Mouse (Mus musculus) ovary, postnatal 14 days (tissue): ENCODE results near the gene Metap2.
A peak's percentile ranks its signal among the peaks of the same experiment; 100 is the strongest.
"Not testable (repeated sequence)": the region's sequence is repeated elsewhere in the genome, so short reads cannot be mapped to it uniquely, and the experiment has no call there.

Experiments
- DNase-seq: peaks from one replicate; pipeline ENCODE4 v3.0.0; 2022; ENCODE audit warnings: low spot score

Gene Metap2

DNA sequence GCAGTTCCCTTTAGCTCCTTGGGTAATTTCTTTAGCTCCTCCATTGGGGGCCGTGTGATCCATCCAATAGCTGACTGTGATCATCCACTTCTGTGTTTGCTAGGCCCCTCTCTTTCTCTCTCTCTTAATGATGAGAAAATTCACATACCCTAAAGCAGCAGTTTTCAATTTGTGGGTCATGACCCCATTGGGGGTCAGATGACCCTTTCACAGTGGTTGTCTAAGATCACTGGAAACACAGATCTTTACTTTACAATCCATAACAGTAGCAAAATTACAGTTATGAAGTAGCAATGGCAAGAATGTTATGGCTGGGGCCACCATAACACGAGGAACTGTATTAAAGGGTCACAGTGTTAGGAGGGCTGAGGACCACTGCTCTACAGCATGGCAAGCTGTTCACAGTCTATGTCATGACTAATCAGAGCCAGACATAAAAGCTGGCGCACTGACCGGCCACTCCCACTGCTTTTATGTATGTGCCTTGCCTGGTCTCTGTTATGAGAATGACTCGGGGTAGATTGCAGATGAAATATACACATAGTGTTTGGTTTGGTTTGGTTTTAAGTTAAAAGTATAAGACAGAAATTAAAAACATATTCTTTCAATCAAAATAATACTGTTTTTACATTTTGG lies 13.0 kb upstream of the Metap2 start:
- DNase-seq, result no peak

DNA sequence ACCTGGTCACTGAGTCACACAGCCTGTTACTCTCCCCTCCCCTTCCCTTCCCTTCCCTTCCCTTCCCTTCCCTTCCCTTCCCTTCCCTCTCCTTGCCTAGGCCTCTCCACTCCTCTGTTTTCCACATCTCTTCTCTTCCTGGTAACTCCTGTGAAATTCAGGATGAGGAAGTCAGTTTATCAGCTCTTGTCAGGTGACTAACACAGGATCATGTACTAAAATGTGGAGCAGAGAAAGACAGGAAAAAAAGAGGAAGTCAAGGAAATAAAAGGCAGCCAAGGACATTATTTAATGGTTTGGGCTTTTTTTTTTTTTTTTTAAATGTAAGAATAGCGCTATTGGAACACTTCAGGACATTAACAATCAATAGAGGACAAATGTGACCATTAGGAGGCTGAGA lies 12.1 kb upstream of the Metap2 start:
- DNase-seq, result no peak

DNA sequence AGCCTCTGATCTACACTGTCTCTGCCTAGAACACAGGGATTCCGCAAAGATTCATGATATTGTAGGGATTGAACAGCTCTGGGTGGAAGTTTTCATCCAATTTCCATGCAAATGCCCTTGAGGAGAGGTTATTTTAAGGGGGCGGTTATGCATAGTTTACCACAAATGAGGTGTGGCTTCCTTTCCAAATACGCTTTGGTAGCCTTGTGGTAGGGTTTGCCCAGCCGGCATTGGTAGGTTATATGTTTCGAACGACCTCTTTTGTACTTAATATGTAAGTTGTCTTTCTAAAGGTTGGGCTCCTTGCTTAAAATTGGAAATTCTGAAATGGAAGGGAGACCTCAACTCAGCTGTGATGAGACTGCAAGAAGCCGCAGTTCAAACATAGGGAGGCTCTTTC lies 11.6 kb upstream of the Metap2 start:
- no peak for DNase-seq

DNA sequence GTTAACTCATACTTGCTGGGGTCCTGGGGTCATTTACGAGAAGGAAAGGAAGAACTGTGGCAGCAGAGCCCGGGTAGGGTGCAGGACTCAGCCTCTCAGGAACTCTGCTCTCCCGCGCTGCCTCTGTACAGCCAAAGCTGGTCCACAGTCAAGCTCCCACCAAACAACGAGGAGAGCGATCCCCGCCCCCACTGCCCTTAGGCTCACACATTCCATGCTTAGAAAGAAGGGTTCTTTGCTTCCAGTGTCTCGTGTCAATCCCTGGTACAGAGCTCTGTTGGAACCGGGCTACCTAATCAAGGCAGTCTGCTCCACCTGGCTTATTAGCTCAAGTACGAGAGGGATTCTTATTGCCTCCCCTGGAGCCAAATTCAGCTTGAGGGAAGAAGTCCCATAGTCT lies 10.5 kb upstream of the Metap2 start:
- no peak for DNase-seq

DNA sequence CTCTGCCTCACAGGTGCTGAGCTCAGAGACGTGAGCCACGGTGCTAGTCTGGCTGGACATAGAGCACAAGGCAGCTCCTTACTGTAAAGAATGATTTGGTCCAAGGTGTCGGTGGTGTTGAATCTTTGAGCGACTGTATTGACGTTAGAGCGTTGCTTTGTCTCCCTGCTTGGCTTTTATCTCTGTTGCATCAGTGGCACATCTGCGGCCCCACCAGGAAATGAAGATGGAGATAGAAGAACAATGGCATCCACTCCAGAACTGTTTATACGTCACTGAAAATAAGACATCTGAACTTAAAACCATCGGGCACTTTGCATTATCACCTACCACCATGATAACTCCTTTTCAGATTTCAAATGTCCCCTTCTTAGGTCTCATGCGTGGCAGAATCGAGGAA lies 3.0 kb upstream of the Metap2 start:
- no peak for DNase-seq

DNA sequence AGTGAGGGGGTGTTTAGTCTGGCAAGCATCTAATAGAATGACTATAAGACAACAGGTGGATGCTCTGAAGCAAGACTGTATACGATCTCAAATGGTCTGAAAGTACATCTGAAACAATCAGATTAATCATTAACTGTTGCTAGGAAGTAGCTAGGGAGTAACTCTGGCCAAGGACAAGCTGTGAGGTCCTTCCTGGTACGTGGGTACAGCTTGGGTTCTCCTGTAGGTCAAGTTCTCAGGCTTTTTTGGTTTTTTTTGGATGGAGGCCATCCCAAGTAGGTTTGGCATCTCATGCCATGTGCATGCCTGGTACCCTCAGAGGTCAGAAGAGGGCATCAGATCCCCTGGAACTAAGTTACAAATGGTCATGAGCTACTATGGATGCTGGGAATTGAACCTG lies 2.4 kb upstream of the Metap2 start:
- DNase-seq, result no peak

DNA sequence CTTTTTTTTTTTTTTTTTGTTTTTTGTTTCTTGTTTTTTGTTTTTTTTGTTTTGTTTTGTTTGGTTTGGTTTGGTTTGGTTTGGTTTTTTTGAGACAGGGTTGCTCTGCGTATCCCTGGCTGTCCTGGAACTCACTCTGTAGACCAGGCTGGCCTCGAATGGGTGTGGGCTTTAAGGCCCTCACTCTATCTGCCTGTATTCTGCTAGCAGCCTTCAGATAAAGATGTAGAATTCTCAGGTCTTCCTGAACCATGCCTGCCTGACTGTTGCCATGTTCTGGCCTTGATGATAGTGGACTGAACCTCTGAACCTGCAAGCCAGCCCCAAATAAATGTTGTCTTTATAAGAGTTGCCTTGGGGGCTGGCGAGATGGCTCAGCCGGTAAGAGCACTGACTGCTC lies 4.3 kb downstream of the Metap2 start:
- DNase-seq, result no peak

DNA sequence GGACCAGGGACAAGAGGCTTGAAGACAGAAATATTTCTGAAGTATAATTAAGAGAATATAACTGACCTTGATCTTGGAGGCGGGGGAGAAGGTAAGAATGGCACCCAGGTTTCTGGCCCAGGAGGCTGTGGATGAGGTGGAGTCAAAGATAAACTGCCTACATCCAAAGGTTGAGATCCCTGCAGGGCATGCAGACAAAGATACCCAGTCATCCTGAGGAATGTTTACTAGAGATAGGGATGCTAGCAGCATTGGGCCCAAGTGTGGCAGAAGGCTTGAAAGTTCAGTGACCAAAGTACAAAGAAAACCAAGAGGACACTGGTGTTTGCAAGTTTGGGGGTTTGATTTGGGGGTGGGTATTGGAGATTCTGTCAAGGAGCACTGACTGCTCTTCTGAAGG lies 5.9 kb downstream of the Metap2 start:
- DNase-seq, result no peak

DNA sequence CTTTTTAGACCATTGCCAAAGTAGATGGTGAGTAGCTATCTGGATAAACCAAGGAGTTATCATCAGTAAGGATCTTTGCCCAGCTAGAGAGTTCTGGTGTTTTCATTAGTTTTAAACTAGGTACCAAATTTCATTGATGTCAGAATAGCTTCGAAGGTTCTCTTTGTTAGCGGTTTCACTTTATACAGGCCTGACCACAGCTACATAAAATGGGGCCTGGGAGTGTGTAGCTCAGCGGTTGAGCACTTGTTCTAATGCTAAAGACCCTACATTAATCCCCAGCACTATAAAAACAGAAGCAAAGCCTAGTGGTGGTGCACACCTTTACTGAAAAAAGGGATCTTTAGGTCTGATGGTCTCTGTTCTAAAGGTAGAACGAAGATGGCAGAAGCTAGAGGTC lies 6.3 kb downstream of the Metap2 start:
- no peak for DNase-seq

DNA sequence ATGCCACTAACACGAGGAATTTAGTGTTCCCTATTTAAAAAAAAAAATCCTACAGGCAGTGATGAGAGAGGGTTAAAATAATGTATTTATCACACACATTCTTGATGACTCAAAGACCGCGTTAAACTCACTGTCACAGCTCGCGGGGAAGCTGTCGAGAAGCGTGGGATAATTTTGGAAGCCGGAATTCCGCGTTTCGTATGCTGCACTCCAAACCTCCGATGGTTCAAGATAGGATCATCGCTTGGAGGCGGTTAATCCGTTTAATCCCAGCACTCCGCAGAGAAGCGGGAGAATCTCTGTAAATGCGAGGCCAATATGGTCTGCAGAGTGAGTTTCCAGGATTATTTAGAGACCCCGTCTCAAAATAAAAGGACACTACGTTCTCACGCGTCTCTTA lies 6.9 kb downstream of the Metap2 start:
- peak; percentile 6 for DNase-seq

DNA sequence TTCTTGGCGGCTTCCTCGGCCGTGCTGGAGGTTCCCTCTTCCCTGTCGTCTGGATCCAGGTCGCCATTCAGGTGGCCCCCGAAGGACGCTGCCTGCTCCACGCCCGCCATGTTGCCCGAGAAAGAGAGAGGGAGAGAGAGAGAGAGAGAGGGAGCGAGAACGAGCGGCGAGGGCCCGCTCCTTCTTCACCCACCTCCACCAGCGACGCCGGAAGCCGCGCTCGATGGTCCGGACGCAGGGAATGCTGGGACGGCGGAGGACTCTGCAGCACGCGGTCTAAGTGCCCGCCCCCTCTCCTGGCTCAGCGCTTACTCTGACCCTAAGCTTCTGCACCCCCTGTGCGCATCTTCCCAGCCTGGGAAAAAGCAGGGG lies 7.3 kb downstream of the Metap2 start:
- peak; percentile 76 for DNase-seq

DNA sequence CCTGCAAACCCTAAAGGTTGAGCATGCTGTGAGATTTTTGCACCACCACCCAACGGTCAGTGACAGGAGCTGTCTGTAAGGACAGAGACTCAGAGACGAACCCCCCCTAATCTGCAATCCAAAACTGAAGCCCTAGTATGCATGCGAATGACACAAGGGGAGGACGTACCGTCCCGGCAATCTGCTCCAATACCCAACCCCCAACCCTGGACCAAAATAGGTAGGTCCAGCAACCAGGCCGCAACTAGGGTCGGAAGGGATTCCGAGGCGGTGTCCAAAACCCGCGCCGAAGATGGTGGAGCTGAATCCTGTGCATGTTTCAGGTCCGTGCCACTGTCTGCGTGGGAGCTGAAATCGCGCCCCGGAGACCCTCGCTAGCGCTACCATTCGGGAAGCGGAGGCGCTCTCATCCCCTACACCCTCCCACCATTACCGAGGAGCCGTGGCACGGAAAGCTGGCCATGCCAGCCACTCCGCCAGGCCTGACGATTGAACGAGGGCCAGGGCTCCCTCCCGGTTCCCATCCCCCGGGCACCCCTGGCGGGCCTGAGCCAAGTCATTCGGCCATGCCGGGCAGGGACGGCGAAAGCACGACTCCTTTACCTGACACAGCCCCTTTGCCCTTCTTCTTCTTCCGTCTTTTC lies 7.8 kb downstream of the Metap2 start:
- no peak for DNase-seq

DNA sequence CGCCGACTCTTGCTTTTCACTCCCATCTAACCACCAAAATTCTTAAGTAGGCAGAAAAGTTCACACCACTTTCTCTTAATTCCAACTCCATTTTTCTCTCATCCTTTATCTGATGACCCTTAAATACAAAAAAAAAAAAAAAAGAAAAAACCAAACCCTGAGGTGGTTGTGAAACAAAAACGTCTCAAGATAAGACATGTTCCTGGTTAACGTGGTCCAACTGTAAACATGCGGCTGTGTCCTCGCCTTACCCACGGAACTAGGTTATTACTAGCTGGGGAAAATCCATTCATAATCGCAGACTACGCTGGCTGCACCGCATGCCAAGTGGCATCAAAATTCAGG lies 8.3 kb downstream of the Metap2 start:
- no peak for DNase-seq

DNA sequence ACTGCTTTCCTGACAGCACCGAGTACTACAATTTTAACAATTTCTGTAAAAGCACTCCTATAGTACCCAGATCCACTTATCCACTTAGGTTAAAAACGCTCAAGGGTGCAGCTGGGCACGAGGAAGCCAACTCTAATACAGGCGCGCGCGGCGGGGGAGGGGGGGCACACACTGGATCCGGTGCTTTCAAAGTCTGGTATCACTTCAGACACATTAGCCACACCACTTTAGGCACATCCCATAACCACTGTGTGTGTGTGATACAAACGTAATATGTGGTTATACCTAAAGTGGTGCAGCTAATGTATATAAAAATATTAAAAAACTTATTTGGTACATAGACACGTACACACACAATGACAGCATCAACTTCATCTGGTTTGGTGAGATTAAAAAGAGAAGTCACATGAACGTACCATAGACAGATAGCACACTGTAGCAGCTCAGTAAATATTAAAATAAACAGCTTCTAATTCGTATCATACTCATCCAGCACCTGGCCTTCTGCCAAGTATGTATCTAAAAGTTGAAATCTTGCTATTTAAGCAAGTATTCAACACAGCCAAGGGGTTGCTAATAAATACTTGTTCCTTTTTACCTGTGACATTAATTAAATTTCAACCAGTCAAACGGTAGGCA lies 10.9 kb downstream of the Metap2 start:
- no peak for DNase-seq

DNA sequence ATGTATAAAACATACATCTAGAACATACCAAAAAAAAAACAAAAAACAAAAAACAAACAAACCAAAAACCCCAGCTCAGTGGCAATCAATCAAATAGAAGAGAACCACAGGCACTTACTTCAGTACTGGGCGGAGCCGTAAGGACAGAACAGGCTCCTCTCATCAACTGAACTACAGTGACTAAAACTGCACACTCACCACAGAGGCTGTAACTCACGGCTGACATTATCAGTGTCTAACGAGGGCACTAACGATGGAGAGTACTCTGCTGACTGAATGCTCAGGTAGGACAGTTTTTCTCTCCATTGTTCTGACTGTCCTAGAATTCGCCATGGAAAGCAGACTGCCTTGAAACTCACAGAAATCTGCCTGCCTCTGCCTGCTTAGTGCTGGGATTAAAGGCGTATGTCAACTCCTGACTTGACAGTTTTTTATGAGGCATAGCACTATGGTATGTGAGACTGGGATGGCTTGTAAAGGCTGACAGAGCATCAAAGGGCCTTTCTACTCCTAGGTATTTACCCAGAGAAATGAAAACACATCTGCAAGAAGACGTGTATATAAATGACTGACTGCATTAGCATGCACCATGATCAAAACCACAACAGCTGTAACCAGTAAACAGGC lies 14.0 kb downstream of the Metap2 start:
- DNase-seq, result no peak

DNA sequence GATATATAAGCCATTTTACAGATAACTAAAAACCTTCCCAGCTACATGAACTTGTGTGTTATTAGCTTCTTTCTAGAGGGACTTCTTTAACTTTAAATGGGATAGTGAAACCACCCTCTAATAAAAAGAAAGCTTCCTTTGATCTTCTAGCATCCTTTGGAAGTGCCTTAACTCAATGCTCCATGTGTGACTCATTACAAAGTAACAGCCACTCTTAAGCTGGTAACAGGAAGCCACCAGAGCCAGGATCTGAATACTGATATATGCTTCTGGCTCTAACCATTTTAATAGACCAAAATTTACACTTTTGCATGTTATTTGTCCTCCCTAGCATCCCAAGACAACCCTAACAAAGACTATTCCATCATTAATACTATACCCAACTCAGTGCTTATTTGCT lies 15.0 kb downstream of the Metap2 start:
- DNase-seq, result no peak

DNA sequence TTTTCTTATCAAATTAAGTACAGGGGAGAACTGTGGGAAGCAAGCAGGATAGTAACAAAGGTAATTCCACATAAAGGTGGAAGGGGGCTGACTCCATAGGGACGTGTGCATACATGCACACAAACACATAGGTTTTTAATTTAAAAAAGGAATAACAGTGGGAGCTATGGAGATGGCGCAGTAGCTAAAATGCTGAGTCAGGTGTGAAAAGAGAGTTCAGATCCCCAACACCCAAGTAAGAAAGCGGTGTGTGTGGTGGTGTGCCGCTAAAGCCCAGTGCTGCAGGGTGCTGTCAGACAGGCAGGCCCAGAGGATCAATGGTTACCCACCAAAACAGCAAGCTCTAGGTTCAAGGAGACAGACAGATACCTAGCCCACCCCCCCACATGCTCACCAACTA lies 18.2 kb downstream of the Metap2 start:
- no peak for DNase-seq

DNA sequence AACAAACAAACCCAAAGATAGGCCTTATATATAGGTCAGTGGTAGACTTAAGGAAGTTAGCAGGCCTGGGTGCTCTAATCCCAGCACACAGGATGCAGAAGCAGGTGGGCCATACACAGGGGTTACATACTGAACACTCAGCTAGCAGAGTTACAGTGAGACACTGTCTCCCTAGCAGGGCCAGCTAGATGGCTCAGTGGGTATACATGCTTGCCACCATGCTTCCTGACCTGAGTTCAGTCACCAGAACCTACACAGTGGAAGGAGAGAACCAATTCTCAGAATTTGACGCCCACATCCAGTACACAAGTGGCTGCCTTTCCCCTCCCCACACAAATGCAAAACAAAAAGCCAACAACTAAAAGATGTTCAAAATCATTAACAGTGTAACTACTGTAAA lies 20.1 kb downstream of the Metap2 start:
- no peak for DNase-seq

DNA sequence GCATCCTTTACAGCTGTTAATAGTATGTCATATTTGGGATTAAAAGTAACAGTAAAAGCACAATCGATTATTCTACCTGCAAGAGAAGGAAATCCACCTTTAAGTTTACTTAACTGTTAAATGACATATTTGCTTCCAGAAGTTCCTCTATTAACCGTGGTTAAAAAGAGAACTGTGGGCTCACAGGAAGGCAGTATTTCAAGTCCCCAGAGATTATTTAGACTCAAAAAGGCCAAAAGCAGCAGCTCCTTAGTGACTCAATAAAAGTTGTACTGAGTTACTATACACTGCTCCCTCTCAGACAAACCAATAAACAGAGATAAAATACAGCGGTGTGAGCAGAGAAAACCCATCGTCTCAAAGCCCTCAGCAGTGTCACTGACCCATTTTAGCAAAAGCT lies 28.0 kb downstream of the Metap2 start:
- no peak for DNase-seq

DNA sequence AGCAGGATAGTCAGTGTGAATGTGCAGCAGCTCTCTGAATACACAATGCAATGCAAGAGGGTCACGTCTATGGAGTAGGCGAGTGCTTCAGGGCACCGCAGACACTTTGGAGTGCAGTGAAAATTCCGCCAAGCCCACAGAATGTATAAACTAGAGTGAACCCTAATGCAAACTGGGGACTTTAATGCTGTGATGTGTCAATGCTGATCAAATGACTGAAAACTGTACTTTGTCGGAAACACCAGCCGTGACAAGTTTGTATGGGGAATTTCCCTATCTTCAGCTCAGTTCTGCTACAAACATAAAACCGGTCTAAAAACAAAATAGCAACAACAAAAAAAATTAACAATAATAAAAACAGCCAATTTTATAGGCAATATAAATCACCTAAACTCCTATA lies 28.5 kb downstream of the Metap2 start:
- DNase-seq, result no peak

DNA sequence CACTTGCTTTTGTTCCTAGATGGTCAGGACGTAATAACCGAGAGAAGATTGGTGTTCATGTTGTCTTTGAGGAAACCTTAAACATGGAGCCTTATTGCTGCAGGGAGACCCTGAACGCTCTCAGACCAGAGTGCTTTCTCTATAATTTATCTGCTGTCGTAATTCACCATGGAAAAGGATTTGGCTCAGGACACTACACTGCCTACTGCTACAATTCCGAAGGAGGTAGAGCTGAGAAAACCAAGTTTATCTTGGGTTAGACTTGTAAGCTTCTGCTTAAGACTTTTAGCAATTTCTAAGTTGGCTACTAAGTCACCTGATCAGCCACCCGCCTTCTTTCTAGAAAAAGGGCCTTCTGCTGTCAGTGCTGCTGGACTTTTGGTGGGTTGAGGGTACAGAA lies 40.8 kb downstream of the Metap2 start:
- no peak for DNase-seq

DNA sequence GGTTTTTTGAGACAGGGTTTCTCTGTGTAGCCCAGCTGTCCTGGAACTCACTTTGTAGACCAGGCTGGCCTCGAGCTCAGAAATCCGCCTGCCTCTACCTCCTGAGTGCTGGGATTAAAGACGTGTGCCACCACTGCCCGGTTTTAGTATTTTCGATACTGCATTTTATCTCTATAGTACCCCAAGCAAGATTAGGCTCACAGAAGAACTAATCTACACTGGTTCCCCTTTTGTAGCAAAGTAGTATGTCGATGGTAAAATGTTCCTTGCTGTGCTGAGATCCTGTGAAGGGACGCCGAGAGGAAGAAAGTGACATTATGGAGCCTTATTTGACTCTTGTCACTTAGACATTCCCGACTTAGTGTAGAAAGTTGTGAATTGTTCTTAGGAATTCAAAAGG lies 41.8 kb downstream of the Metap2 start:
- DNase-seq, result no peak

DNA sequence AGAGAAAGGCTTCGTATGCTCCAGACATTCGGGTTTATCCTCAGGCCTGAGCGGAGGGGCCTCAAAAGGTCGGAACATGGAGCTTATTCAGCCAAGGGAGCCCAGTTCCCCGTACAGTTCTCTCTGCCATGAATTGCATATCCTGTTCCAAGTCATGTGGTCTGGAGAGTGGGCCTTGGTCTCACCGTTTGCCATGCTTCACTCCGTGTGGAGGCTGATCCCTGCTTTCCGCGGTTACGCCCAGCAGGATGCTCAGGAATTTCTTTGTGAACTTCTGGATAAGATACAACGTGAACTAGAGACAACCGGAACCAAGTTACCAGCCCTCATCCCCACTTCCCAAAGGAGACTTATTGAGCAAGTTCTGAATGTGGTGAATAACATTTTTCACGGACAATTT lies 50.2 kb downstream of the Metap2 start:
- no peak for DNase-seq

DNA sequence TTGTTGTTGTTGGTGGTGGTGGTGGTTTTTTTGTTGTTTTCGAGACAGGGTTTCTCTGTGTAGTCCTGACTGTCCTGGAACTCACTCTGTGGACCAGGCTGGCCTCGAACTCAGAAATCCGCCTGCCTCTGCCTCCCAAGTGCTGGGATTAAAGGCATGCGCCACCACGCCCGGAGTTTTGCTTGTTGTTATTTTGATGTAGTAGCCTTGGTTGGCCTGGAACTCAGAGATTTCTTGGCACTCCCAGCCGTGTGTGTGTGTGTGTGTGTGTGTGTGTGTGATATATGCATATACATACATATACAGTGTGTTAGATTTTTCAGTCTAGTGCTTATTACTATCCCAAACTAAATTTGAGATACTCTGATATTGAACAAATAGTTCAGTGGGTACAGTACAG lies 61.8 kb downstream of the Metap2 start:
- not testable (repeated sequence) for DNase-seq
